Mouse (Mus musculus) adrenal gland, adult (tissue): ENCODE data around the gene Slc6a14.

Experiments
- DNase-seq, 2 experiments: peaks; one replicate each; pipeline ENCODE4 v3.0.0; 2022 to 2023; ENCODE audit warnings: low spot score in 1 of 2; ENCODE audit not compliant: inconsistent age in 2 of 2

The Slc6a14 gene

GRCm38 (mm10) chrX:21714829-21715228 lies at the start of gene Slc6a14:
Gene Slc6a14, plus strand, starts transcription at chrX:21714896.
- DNase-seq: no peak

- DNase-seq: no peak
Measured at GRCm38 (mm10) chrX:21670896-21671295, 43.8 kb upstream of the Slc6a14 start.

- no peak for DNase-seq
Measured at GRCm38 (mm10) chrX:21695220-21695619, 19.5 kb upstream of the Slc6a14 start.

GRCm38 (mm10) chrX:21695687-21696086 lies 19.0 kb upstream of the Slc6a14 start:
- DNase-seq: no peak

GRCm38 (mm10) chrX:21701646-21702045 lies 13.1 kb upstream of the Slc6a14 start:
- no peak for DNase-seq

- DNase-seq: no peak
Measured at GRCm38 (mm10) chrX:21704470-21704869, 10.2 kb upstream of the Slc6a14 start.

- DNase-seq: no peak
Measured at GRCm38 (mm10) chrX:21715293-21715692, 597 bp downstream of the Slc6a14 start.

GRCm38 (mm10) chrX:21716885-21717284 lies 2.2 kb downstream of the Slc6a14 start:
- DNase-seq: no peak

- no peak for DNase-seq
Measured at GRCm38 (mm10) chrX:21744997-21745396, 30.3 kb downstream of the Slc6a14 start, which contains the start of gene Gm28269. Gene Gm28269, minus strand, starts transcription at chrX:21745097.
